Mouse (Mus musculus) megakaryocyte, embryonic 14.5 days (primary cell): ENCODE results near the gene Pef1. TPM values are rescaled to one million over a fixed set of nuclear protein-coding genes. Genes with fewer than 3 reads are reported as not detected.

Experiments used
- H3K27me3 ChIP-seq: replicated peaks from 2 replicates; pipeline ENCODE3; 2012; ENCODE audit warnings: inconsistent platforms
- H3K36me3 ChIP-seq: replicated peaks from 2 replicates; pipeline ENCODE3; 2012; ENCODE audit warnings: low read length, inconsistent platforms, mixed read lengths
- H3K4me1 ChIP-seq: 2 replicates; pipeline ENCODE4 v1.6.1; 2012; ENCODE audit warnings: inconsistent platforms
- H3K4me3 ChIP-seq: replicated peaks from 2 replicates; pipeline ENCODE3; 2012; ENCODE audit warnings: moderate library complexity, mild to moderate bottlenecking, inconsistent platforms
- H3K9me3 ChIP-seq: 2 replicates; pipeline ENCODE4 v1.6.1; 2012; ENCODE audit warnings: inconsistent platforms
- FLI1 ChIP-seq: IDR thresholded peaks from 2 replicates; pipeline ENCODE4 v1.6.1; 2012; ENCODE audit warnings: low read length, inconsistent platforms, mixed read lengths
- GATA1 ChIP-seq: IDR thresholded peaks from 3 replicates; pipeline ENCODE4 v1.6.1; 2012; ENCODE audit warnings: mixed read lengths, low read length, inconsistent platforms, borderline replicate concordance
- polyA plus RNA-seq: library from polyadenylated mRNA; stranded (reverse); fragments of >175 nt; gene quantifications from 2 replicates; pipeline ENCODE4 v1.2.3, GENCODE M21; 2012; ENCODE audit warnings: low replicate concordance; ENCODE audit not compliant: insufficient read depth

The Pef1 gene
- polyA plus RNA-seq: 27.1 and 33.9 TPM in 2 replicates

- Histone ChIP-seq H3K4me1 (peaks cover 21% of the 10 kb centered on the region), H3K9me3 (peaks cover 7% of the 10 kb centered on the region), H3K36me3 (peaks cover 2% of the 10 kb centered on the region), H3K4me3 (no peak within 1 kb of the TSS), H3K27me3 (peaks cover 48% of the 10 kb centered on the region)
- TF ChIP-seq GATA1: no peak
- TF ChIP-seq FLI1: no peak
Observed at GRCm38 (mm10) chr4:130102111-130102651, at the start of gene Pef1. Gene Pef1 (plus strand): TSS chr4:130102558.

GRCm38 (mm10) chr4:130053111-130053510 lies 49.2 kb upstream of the Pef1 start:
- Histone ChIP-seq H3K9me3 (peaks cover 8% of the 10 kb centered on the region), H3K4me3 (no peak overlapping the region), H3K27me3 (peaks cover 89% of the 10 kb centered on the region), H3K36me3 (no peaks in the 10 kb centered on the region), H3K4me1 (no peaks in the 10 kb centered on the region)
- no peak for TF ChIP-seq FLI1
- TF ChIP-seq GATA1: no peak

- H3K9me3 ChIP-seq: peaks cover 8% of the 10 kb centered on the region
- H3K4me3 ChIP-seq: no peak overlapping the region
- H3K27me3 ChIP-seq: peaks cover 90% of the 10 kb centered on the region
- TF ChIP-seq GATA1 (no peak), FLI1 (no peak)
- H3K4me1 ChIP-seq: no peaks in the 10 kb centered on the region
- H3K36me3 ChIP-seq: no peaks in the 10 kb centered on the region
Observed at GRCm38 (mm10) chr4:130054727-130055126, 47.6 kb upstream of the Pef1 start.

- TF ChIP-seq FLI1: no peak
- TF ChIP-seq GATA1: no peak
- H3K9me3 ChIP-seq: peaks cover 8% of the 10 kb centered on the region
- H3K4me3 ChIP-seq: no peak overlapping the region
- H3K27me3 ChIP-seq: peaks cover 90% of the 10 kb centered on the region
- H3K4me1 ChIP-seq: no peaks in the 10 kb centered on the region
- H3K36me3 ChIP-seq: no peaks in the 10 kb centered on the region
Observed at GRCm38 (mm10) chr4:130055160-130056010, 47.0 kb upstream of the Pef1 start.

GRCm38 (mm10) chr4:130056011-130056322 lies 46.4 kb upstream of the Pef1 start:
- Histone ChIP-seq H3K36me3 (no peaks in the 10 kb centered on the region), H3K4me1 (no peaks in the 10 kb centered on the region), H3K4me3 (no peak overlapping the region), H3K27me3 (peaks cover 90% of the 10 kb centered on the region), H3K9me3 (peaks cover 8% of the 10 kb centered on the region)
- TF ChIP-seq GATA1: no peak
- TF ChIP-seq FLI1: no peak

GRCm38 (mm10) chr4:130056471-130056870 lies 45.9 kb upstream of the Pef1 start:
- no peaks in the 10 kb centered on the region for H3K4me1 ChIP-seq
- peaks cover 89% of the 10 kb centered on the region for H3K27me3 ChIP-seq
- peaks cover 8% of the 10 kb centered on the region for H3K9me3 ChIP-seq
- no peaks in the 10 kb centered on the region for H3K36me3 ChIP-seq
- TF ChIP-seq GATA1 (no peak), FLI1 (no peak)
- no peak overlapping the region for H3K4me3 ChIP-seq

GRCm38 (mm10) chr4:130060937-130061336 lies 41.4 kb upstream of the Pef1 start:
- no peaks in the 10 kb centered on the region for H3K4me1 ChIP-seq
- H3K4me3 ChIP-seq: no peak overlapping the region
- no peaks in the 10 kb centered on the region for H3K36me3 ChIP-seq
- H3K9me3 ChIP-seq: no peaks in the 10 kb centered on the region
- TF ChIP-seq GATA1 (no peak), FLI1 (no peak)
- peaks cover 93% of the 10 kb centered on the region for H3K27me3 ChIP-seq

GRCm38 (mm10) chr4:130063191-130063590 lies 39.2 kb upstream of the Pef1 start:
- Histone ChIP-seq H3K9me3 (no peaks in the 10 kb centered on the region), H3K36me3 (no peaks in the 10 kb centered on the region), H3K4me1 (no peaks in the 10 kb centered on the region), H3K27me3 (peaks cover 83% of the 10 kb centered on the region), H3K4me3 (no peak overlapping the region)
- TF ChIP-seq FLI1 (no peak), GATA1 (no peak)

GRCm38 (mm10) chr4:130066816-130067215 lies 35.5 kb upstream of the Pef1 start:
- no peak overlapping the region for H3K4me3 ChIP-seq
- H3K36me3 ChIP-seq: no peaks in the 10 kb centered on the region
- TF ChIP-seq GATA1: no peak
- TF ChIP-seq FLI1: no peak
- H3K9me3 ChIP-seq: no peaks in the 10 kb centered on the region
- H3K4me1 ChIP-seq: no peaks in the 10 kb centered on the region
- H3K27me3 ChIP-seq: peaks cover 74% of the 10 kb centered on the region

GRCm38 (mm10) chr4:130070523-130070922 lies 31.8 kb upstream of the Pef1 start:
- Histone ChIP-seq H3K27me3 (peaks cover 77% of the 10 kb centered on the region), H3K9me3 (no peaks in the 10 kb centered on the region), H3K36me3 (no peaks in the 10 kb centered on the region), H3K4me1 (no peaks in the 10 kb centered on the region), H3K4me3 (no peak overlapping the region)
- TF ChIP-seq FLI1: no peak
- no peak for TF ChIP-seq GATA1
